Mouse (Mus musculus): Measurements from ENCODE around the gene Prkd2. TPM values are rescaled to one million over a fixed set of nuclear protein-coding genes. Genes with fewer than 3 reads are reported as not detected.

Prkd2 gene
- polyA plus RNA-seq, 1 experiment, result 97.2 TPM

DNA sequence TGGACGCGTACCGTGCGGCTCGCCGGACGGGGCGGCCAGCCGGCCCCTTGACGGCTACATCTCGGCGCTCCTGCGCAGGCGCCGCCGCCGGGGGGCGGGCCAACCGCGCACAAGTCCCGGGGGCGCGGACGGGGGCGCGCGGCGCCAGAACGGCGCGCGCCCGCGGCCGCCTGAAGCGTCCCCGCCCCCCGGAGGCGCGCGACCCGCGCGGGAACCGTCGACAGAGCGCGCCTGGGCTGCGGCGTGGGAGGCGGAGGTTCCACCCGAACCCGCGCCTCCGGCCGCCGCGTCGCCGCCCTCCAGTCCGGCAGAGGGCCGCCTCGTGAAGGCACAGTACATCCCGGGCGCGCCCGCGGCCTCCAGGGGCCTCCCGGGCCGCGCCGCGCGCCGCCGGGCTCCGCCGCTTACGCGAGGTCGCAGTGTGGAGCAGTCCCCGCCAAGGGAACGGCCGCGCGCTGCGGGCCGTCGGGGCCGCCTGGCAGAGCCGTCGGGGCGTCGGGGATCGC lies 42.6 kb downstream of the Prkd2 start:
- H3K4me3 ChIP-seq (replicated peaks; ENCODE audit: extremely low read depth, low read depth, low read length), result peak overlapping the region; percentile 18
- no peak for DNase-seq
- 34% methylated on average over 95 of the region's 95 CpGs for WGBS
- no peaks in the 10 kb centered on the region for H3K4me1 ChIP-seq (ENCODE audit: control insufficient read depth, insufficient read depth, low read length)
- TF ChIP-seq POLR2A (IDR thresholded peaks at IDR 0.05; ENCODE audit: borderline replicate concordance, extremely low read depth, low read depth, low read length), result no peak
- TF ChIP-seq CTCF (IDR thresholded peaks at IDR 0.05; ENCODE audit: insufficient read depth, low read length), result no peak

DNA sequence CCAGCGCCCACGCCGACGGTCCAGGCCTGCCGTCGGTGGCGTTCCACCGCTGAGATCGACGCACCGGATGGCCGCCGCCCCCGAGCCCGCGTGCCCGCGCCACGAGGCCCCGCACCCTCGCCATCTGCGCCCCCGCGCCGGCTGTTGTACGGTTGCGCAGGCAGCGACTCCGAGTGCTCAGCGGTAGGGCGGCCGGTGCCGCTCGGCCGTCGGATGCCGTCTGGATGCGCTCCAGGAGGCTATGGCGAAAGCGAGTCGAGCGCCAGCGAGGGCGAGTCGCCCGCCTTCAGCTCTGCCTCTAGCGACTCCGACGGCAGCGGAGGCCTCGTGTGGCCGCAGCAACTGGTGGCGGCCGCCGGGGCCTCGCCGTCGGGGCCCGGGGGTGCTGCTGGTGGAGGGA lies 43.2 kb downstream of the Prkd2 start:
- Histone ChIP-seq H3K4me1 (ENCODE audit: control insufficient read depth, insufficient read depth, low read length) (no peaks in the 10 kb centered on the region), H3K4me3 (replicated peaks; ENCODE audit: extremely low read depth, low read depth, low read length) (no peak overlapping the region)
- DNase-seq, result no peak
- 66% methylated on average over 59 of the region's 59 CpGs for WGBS
- TF ChIP-seq POLR2A (IDR thresholded peaks at IDR 0.05; ENCODE audit: borderline replicate concordance, extremely low read depth, low read depth, low read length) (no peak), CTCF (IDR thresholded peaks at IDR 0.05; ENCODE audit: insufficient read depth, low read length) (no peak)

DNA sequence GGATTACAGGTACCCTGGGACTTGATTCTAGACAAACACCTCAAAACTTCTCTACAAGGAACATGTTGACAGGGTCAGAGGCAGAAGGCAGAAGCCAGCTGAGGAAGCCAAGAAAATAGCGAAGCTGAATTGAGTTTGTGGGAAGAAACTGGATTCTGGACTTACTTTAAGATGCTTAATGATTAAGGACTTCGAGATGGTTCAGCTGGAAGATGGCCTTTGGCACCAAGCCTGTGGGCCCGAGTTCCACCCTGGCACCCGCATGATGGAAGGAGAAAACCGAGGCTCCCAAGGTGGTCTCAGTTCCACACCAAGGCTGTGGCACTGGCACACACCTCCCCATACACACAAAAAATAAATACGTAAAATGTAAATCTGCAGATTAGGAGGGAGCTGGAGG lies 47.8 kb downstream of the Prkd2 start:
- peak overlapping the region; percentile 22 for H3K4me3 ChIP-seq (replicated peaks; ENCODE audit: extremely low read depth, low read depth, low read length)
- DNase-seq, result no peak
- WGBS, result 48% methylated on average over 6 of the region's 6 CpGs
- TF ChIP-seq POLR2A (IDR thresholded peaks at IDR 0.05; ENCODE audit: borderline replicate concordance, extremely low read depth, low read depth, low read length) (no peak), CTCF (IDR thresholded peaks at IDR 0.05; ENCODE audit: insufficient read depth, low read length) (no peak)
- H3K4me1 ChIP-seq (ENCODE audit: control insufficient read depth, insufficient read depth, low read length), result 0 out of 2 replicates have a peak, but pooled peaks cover 2% of the 10 kb centered on the region

DNA sequence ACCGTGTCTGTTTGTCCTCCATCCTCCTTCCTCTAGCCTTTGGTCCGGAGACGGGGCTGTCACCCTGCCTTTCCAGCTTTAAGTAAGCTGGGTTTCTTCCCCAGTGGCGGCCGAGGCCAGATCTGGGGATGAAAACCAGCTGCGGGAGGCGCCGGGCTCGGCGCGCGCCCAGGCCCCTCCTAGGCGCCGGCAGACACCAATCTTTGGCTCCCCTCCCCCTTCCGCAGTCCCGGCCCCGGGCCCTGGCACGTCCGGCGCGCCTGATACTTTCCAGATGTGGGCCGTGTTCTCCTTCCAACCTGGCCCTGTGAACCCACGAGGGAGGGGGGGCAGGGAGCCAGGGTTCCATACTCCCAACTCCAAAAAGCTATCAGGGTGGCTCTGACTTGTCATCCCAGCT lies 48.2 kb downstream of the Prkd2 start:
- TF ChIP-seq CTCF (IDR thresholded peaks at IDR 0.05; ENCODE audit: insufficient read depth, low read length) (no peak), POLR2A (IDR thresholded peaks at IDR 0.05; ENCODE audit: borderline replicate concordance, extremely low read depth, low read depth, low read length) (peak; percentile 28; the same call in 1 of the 2 replicates)
- peak; percentile 40 for DNase-seq
- no peak overlapping the region for H3K4me3 ChIP-seq (replicated peaks; ENCODE audit: extremely low read depth, low read depth, low read length)
- H3K4me1 ChIP-seq (ENCODE audit: control insufficient read depth, insufficient read depth, low read length), result 0 out of 2 replicates have a peak, but pooled peaks cover 2% of the 10 kb centered on the region
- WGBS, result 3% methylated on average over 23 of the region's 23 CpGs

DNA sequence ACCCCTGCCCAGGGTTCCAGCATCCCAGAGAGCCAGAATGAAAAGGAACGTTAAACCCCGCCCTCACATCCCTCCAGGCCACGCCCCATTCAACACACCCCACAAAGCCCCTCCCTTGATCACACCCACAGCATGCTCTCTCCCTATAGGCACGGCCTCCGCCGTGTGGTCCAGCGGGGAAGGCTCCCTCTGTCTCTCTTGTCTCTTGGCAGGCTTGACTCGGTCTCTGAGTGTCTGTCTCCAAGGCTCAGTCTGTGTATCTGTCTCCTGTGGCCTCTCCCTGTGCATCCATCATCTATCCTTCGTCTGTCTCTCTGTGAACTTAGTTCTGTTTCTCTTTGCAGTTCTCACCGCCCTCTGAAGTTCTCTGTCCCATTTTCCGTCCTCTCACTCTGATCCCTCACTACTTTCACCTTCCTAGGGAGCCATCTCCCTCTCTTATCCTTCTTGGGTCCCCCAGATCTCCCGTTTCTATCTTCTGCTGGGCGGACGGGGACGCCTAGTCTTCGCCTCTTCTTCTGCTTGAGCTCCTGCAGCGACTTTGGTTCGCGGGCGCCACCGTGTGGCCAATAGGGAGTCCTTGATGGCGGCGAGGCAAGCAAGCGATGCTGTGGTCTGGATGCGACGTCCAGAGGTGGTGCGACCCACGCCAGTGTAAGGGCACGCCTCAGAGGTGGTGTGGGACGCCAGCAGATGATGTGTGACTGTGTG lies 49.1 kb downstream of the Prkd2 start, which contains the start of gene Gng8:
Gng8 (plus strand) TSS at position 146 of the 711 bp plus-strand sequence.
- peak; percentile 82 for DNase-seq

DNA sequence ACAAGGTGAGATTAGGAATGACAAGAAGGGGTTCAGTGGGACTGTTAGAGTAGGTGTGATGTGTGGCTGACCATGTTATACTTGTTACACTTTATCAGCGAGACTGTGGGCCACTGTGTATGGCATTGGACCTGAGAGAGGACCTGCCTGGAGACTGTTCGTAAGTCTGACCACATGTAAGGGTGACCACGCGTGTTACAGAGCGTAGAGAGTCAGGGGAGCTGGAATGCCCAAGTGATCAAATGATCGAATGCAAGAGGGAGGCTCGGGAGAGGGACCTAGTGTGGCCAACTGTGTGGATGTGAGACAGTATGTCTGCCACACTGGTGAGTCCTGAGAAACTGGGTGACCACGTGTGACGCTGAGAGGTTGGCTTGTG lies 49.6 kb downstream of the Prkd2 start:
- WGBS, result 34% methylated on average over 9 of the region's 9 CpGs
- no peak for TF ChIP-seq POLR2A (IDR thresholded peaks at IDR 0.05; ENCODE audit: borderline replicate concordance, extremely low read depth, low read depth, low read length)
- no peak; the same call in 1 of the 2 replicates for TF ChIP-seq CTCF (IDR thresholded peaks at IDR 0.05; ENCODE audit: insufficient read depth, low read length)
- no peak for DNase-seq
- Histone ChIP-seq H3K4me1 (ENCODE audit: control insufficient read depth, insufficient read depth, low read length) (0 out of 2 replicates have a peak, but pooled peaks cover 2% of the 10 kb centered on the region), H3K4me3 (replicated peaks; ENCODE audit: extremely low read depth, low read depth, low read length) (peak overlapping the region; percentile 4)

More for the DNA sequence above, 49.1 kb downstream of the Prkd2 start, which contains the start of gene Gng8:
- TF ChIP-seq CTCF (IDR thresholded peaks at IDR 0.05; ENCODE audit: insufficient read depth, low read length), result peak; percentile 75
- TF ChIP-seq POLR2A (IDR thresholded peaks at IDR 0.05; ENCODE audit: borderline replicate concordance, extremely low read depth, low read depth, low read length), result no peak
- 1% methylated on average over 30 of the region's 30 CpGs for WGBS
- H3K4me1 ChIP-seq (ENCODE audit: control insufficient read depth, insufficient read depth, low read length), result 0 out of 2 replicates have a peak, but pooled peaks cover 2% of the 10 kb centered on the region
- H3K4me3 ChIP-seq (replicated peaks; ENCODE audit: extremely low read depth, low read depth, low read length), result peak within 1 kb of the TSS; percentile 22

DNA sequence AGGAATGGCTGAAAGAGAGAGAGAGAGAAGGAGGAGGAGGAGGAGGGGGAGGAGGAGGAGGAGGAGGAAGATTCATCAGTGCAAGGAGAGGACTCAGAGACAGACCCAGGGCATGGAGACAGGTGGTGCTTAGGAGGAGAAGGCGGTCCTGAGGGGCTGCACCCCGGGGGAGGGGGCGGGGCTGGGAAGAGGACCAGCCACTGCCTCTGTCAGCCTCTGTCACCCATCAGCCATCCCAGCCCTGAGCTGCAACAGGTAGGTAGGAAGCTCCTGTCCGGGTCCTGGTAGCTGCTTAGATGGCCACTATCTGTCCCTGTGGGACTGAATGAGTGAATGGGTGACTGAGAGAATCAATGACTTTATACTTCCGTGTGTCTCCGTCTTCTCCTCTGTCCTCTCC lies 50.9 kb downstream of the Prkd2 start:
- no peak for DNase-seq
- Histone ChIP-seq H3K4me1 (ENCODE audit: control insufficient read depth, insufficient read depth, low read length) (0 out of 2 replicates have a peak, but pooled peaks cover 2% of the 10 kb centered on the region), H3K4me3 (replicated peaks; ENCODE audit: extremely low read depth, low read depth, low read length) (no peak overlapping the region)
- 26% methylated on average over 6 of the region's 6 CpGs for WGBS
- TF ChIP-seq CTCF (IDR thresholded peaks at IDR 0.05; ENCODE audit: insufficient read depth, low read length) (no peak), POLR2A (IDR thresholded peaks at IDR 0.05; ENCODE audit: borderline replicate concordance, extremely low read depth, low read depth, low read length) (no peak)

DNA sequence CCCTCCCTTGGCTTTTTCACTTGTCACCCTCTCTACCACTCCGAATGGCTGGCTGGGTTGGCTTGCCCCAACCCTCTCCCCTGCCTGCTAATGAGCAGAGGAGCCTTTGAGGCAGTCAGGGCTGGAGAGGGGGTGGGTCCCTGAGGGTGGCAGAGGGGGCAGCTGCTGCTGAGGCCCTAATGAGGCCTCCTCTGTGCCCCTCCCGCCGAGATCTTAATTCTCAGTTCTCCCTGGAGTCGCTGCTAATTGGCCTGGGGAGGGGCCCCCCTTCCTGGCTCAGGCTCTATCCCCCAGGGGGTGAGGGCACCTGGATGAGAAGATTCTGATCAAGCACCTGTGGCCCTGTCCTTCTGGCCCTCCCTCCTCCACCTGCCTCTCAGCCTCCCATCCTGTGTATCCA lies 51.6 kb downstream of the Prkd2 start:
- WGBS, result 33% methylated on average over 4 of the region's 4 CpGs
- Histone ChIP-seq H3K4me3 (replicated peaks; ENCODE audit: extremely low read depth, low read depth, low read length) (no peak overlapping the region), H3K4me1 (ENCODE audit: control insufficient read depth, insufficient read depth, low read length) (0 out of 2 replicates have a peak, but pooled peaks cover 2% of the 10 kb centered on the region)
- DNase-seq, result no peak
- TF ChIP-seq POLR2A (IDR thresholded peaks at IDR 0.05; ENCODE audit: borderline replicate concordance, extremely low read depth, low read depth, low read length) (no peak), CTCF (IDR thresholded peaks at IDR 0.05; ENCODE audit: insufficient read depth, low read length) (no peak)

DNA sequence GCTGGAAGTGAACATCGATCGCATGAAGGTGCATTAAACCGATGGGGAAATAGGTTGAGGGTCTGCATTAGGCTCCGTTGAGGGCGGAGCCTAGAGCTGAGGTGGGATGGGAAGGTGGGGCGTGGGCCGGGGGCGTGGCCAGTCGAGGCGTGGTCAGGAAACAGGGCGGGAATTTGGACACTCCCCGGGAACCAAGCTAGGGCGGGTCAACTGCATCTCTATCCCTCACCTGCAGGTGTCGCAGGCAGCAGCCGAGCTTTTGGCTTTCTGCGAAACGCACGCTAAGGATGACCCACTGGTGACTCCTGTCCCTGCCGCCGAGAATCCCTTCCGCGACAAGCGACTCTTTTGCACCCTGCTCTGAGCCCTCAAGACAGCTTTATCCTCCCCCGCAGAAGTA lies 52.3 kb downstream of the Prkd2 start:
- TF ChIP-seq POLR2A (IDR thresholded peaks at IDR 0.05; ENCODE audit: borderline replicate concordance, extremely low read depth, low read depth, low read length) (no peak), CTCF (IDR thresholded peaks at IDR 0.05; ENCODE audit: insufficient read depth, low read length) (peak; percentile 91)
- no peak overlapping the region for H3K4me3 ChIP-seq (replicated peaks; ENCODE audit: extremely low read depth, low read depth, low read length)
- under 1% methylated on average over 23 of the region's 24 CpGs for WGBS
- peak; percentile 74 for DNase-seq
- H3K4me1 ChIP-seq (ENCODE audit: control insufficient read depth, insufficient read depth, low read length), result 0 out of 2 replicates have a peak, but pooled peaks cover 2% of the 10 kb centered on the region
